Mouse (Mus musculus) liver, adult 2 months (tissue): ENCODE measurements around the gene Ttc7.

ENCODE experiments used
- CTCF ChIP-seq: fragments of 200-500 bp; IDR thresholded peaks from 2 replicates; pipeline ENCODE4 v1.5.1; 2011; ENCODE audit warnings: low read depth, low read length, control low read depth
- POLR2A ChIP-seq: fragments of 200-500 bp; IDR thresholded peaks from 2 replicates; pipeline ENCODE4 v1.6.1; 2011; ENCODE audit warnings: low read length, control low read depth; ENCODE audit not compliant: insufficient read depth; ENCODE audit errors: extremely low read depth

GRCm38 (mm10) chr17:87352106-87352897, 69.6 kb downstream of the Ttc7 start:
- TF ChIP-seq CTCF (no peak), POLR2A (no peak)
